Mouse (Mus musculus) cerebellum, adult 11-12 months (tissue): ENCODE data around the gene Diras2.

Experiments
- DNase-seq: peaks from one replicate; pipeline ENCODE4 v3.0.0; 2022

The Diras2 gene

GRCm38 (mm10) chr13:52457177-52457888 is 73.7 kb downstream of the Diras2 start:
- DNase-seq, result peak; percentile 62

- peak; percentile 90 for DNase-seq
These were observed 75.8 kb downstream of the Diras2 start for GRCm38 (mm10) chr13:52455329-52455728.

- DNase-seq, result peak; percentile 72
These were observed 76.3 kb downstream of the Diras2 start for GRCm38 (mm10) chr13:52454708-52455250.
